Mouse (Mus musculus): ENCODE measurements around the gene Sbsn.

- TF ChIP-seq EP300 (IDR thresholded peaks at IDR 0.05; ENCODE audit: insufficient read depth, low read depth, low read length): no peak
- no peak for TF ChIP-seq CTCF (IDR thresholded peaks at IDR 0.05; ENCODE audit: low read depth, low read length)
- TF ChIP-seq POLR2A (IDR thresholded peaks at IDR 0.05; ENCODE audit: insufficient read depth, low read length): no peak
These were observed 38.9 kb downstream of the Sbsn start for GRCm38 (mm10) chr7:30790141-30790540.
